Mouse (Mus musculus) limb, embryonic 12.5 days (tissue): ENCODE results near the gene Ptrh2. TPM values are rescaled to one million over a fixed set of nuclear protein-coding genes. Genes with fewer than 3 reads are reported as not detected.
A peak's percentile ranks its signal among the peaks of the same experiment; 100 is the strongest.

Experiments used
- ATAC-seq: fragments of 200-750 bp; cut with Nextera tagmentation; 2 replicates; pipeline ENCODE4 v1.8.0; 2017; ENCODE audit warnings: low read depth, moderate TSS enrichment; ENCODE audit not compliant: insufficient number of reproducible peaks, insufficient read depth, low FRiP score, low TSS enrichment
- H3K27ac ChIP-seq: fragments of 300-500 bp; sonication (generic); 2 replicates; pipeline ENCODE4 v1.5.1; 2016; ENCODE audit warnings: mild to moderate bottlenecking, moderate library complexity
- H3K27me3 ChIP-seq: fragments of 300-500 bp; sonication (generic); 2 replicates; pipeline ENCODE4 v1.6.1; 2016; ENCODE audit warnings: mild to moderate bottlenecking, moderate library complexity
- H3K36me3 ChIP-seq: fragments of 300-500 bp; sonication (generic); 2 replicates; pipeline ENCODE4 v1.6.1; 2016; ENCODE audit warnings: mild to moderate bottlenecking, moderate library complexity
- H3K4me1 ChIP-seq: fragments of 300-500 bp; sonication (generic); replicated peaks from 2 replicates; pipeline ENCODE4 v1.6.1; 2016
- H3K4me2 ChIP-seq: fragments of 300-500 bp; sonication (generic); 2 replicates; pipeline ENCODE4 v1.6.1; 2016; ENCODE audit warnings: mild to moderate bottlenecking, moderate library complexity
- H3K4me3 ChIP-seq: fragments of 300-500 bp; sonication (generic); replicated peaks from 2 replicates; pipeline ENCODE4 v1.5.1; 2016; ENCODE audit warnings: mild to moderate bottlenecking
- H3K9ac ChIP-seq: fragments of 300-500 bp; sonication (generic); replicated peaks from 2 replicates; pipeline ENCODE4 v1.6.1; 2016; ENCODE audit warnings: mild to moderate bottlenecking, moderate library complexity
- H3K9me3 ChIP-seq: fragments of 300-500 bp; sonication (generic); 2 replicates; pipeline ENCODE4 v1.6.1; 2016; ENCODE audit warnings: mild to moderate bottlenecking, moderate library complexity
- WGBS: fragments of 180-500 bp; shearing (Covaris S2); methylation state at CpG from one replicate; pipeline ENCODE4 v1.1.7; 2016; 5-methylcytosine and 5-hydroxymethylcytosine counted together
- polyA plus RNA-seq: library from polyadenylated mRNA; unstranded; fragments of >200 nt; fragmentation: Nextera tagmentation; extraction: Ambion mirVana; gene quantifications from 2 replicates; pipeline ENCODE4 v1.2.1, GENCODE M21; 2016

Gene Ptrh2
- polyA plus RNA-seq, 1 experiment from 2014 or later, result 42.9 TPM

DNA sequence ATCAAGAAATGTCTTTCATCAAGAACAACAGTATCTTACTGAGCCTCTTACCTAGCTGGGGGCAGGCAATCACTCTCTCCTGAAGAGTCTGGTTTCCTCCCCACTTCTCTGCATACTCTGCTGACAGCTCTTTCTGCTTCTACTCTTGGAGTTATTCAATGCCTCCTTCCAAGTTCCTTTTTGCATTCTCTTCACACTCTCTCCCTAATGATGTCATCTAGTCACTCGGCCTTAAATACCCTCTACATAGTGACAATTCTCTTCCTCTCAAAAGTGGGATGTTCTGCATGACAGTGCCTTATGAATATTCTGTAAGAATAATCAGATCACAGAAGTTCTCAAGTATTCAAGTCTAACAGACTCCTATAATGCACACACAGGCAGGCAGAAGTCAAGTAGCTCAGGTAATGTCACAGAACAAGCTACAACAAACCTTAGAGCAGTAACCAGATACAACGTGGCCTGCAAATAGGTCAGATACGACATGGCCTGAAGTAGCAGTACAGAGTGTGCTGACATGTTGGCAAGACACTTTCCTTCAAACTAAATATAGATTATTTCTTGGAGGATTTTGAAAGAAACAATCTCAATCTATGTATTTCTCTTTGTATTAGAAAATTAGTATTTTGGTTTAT is 12.6 kb upstream of the Ptrh2 start:
- H3K9me3 ChIP-seq, result no peaks in the 10 kb centered on the region
- H3K27ac ChIP-seq, result no peak overlapping the region
- no peak for ATAC-seq
- no peak overlapping the region for H3K4me3 ChIP-seq
- H3K9ac ChIP-seq, result no peak overlapping the region
- H3K36me3 ChIP-seq, result no peaks in the 10 kb centered on the region
- WGBS, result 89% methylated on average over 3 of the region's 3 CpGs
- H3K4me1 ChIP-seq, result no peaks in the 10 kb centered on the region
- H3K4me2 ChIP-seq, result no peak overlapping the region
- H3K27me3 ChIP-seq, result no peaks in the 10 kb centered on the region

- no peak overlapping the region for H3K27ac ChIP-seq
- no peak for ATAC-seq
- H3K4me3 ChIP-seq, result no peak overlapping the region
- no peaks in the 10 kb centered on the region for H3K9me3 ChIP-seq
- no peak overlapping the region for H3K4me2 ChIP-seq
- no peaks in the 10 kb centered on the region for H3K27me3 ChIP-seq
- no peak overlapping the region for H3K9ac ChIP-seq
- H3K36me3 ChIP-seq, result no peaks in the 10 kb centered on the region
- 80% methylated on average over 3 of the region's 3 CpGs for WGBS
- no peaks in the 10 kb centered on the region for H3K4me1 ChIP-seq
Observed at GRCm38 (mm10) chr11:86672772-86673171, 11.0 kb upstream of the Ptrh2 start.

- H3K36me3 ChIP-seq, result no peaks in the 10 kb centered on the region
- WGBS, result 94% methylated on average over 4 of the region's 4 CpGs
- H3K27me3 ChIP-seq, result no peaks in the 10 kb centered on the region
- no peak for ATAC-seq
- no peaks in the 10 kb centered on the region for H3K4me1 ChIP-seq
- H3K27ac ChIP-seq, result no peak overlapping the region
- H3K4me2 ChIP-seq, result no peak overlapping the region
- no peaks in the 10 kb centered on the region for H3K9me3 ChIP-seq
- no peak overlapping the region for H3K9ac ChIP-seq
- no peak overlapping the region for H3K4me3 ChIP-seq
Observed at GRCm38 (mm10) chr11:86675520-86675919, 8.3 kb upstream of the Ptrh2 start.

GRCm38 (mm10) chr11:86678957-86679356 is 4.8 kb upstream of the Ptrh2 start:
- WGBS, result 90% methylated on average over 5 of the region's 5 CpGs
- no peak overlapping the region for H3K9ac ChIP-seq
- ATAC-seq, result no peak
- H3K27me3 ChIP-seq, result no peaks in the 10 kb centered on the region
- H3K27ac ChIP-seq, result no peak overlapping the region
- H3K9me3 ChIP-seq, result no peaks in the 10 kb centered on the region
- H3K4me3 ChIP-seq, result no peak overlapping the region
- no peak overlapping the region for H3K4me2 ChIP-seq
- H3K36me3 ChIP-seq, result no peaks in the 10 kb centered on the region
- peaks cover 8% of the 10 kb centered on the region for H3K4me1 ChIP-seq

- 96% methylated on average over 3 of the region's 3 CpGs for WGBS
- H3K27ac ChIP-seq, result no peak overlapping the region
Observed at GRCm38 (mm10) chr11:86680729-86681128, 3.1 kb upstream of the Ptrh2 start.

DNA sequence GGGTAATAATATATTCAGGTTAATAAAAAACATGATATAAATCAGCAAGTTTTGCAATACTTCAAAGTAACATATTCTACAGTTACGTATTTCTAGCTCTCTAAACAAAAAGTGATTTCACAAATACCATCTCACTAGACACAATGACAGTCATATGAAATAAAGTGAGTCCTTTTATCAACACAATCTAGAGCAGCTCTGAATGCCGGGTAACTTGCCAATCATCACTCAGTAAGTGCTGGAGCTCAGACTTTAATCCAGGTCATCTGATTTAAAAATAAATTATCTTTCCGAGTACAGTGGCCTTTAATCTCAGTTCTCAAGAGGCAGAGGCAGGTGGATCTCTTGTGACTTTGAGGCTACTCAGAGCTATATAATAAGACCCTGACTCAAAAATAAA is 2.4 kb upstream of the Ptrh2 start:
- no peaks in the 10 kb centered on the region for H3K9me3 ChIP-seq
- H3K4me2 ChIP-seq, result no peak overlapping the region
- H3K36me3 ChIP-seq, result peaks cover 4% of the 10 kb centered on the region
- no peak overlapping the region for H3K27ac ChIP-seq
- WGBS, result 91% methylated on average over 3 of the region's 3 CpGs
- no peak for ATAC-seq
- no peak overlapping the region for H3K4me3 ChIP-seq
- H3K4me1 ChIP-seq, result peaks cover 21% of the 10 kb centered on the region
- no peak overlapping the region for H3K9ac ChIP-seq
- no peaks in the 10 kb centered on the region for H3K27me3 ChIP-seq

More at GRCm38 (mm10) chr11:86680729-86681128, 3.1 kb upstream of the Ptrh2 start:
- H3K4me3 ChIP-seq, result no peak overlapping the region
- no peaks in the 10 kb centered on the region for H3K27me3 ChIP-seq
- H3K4me2 ChIP-seq, result no peak overlapping the region
- H3K9me3 ChIP-seq, result no peaks in the 10 kb centered on the region
- no peak for ATAC-seq
- H3K36me3 ChIP-seq, result peaks cover under 1% of the 10 kb centered on the region
- H3K4me1 ChIP-seq, result peaks cover 19% of the 10 kb centered on the region
- H3K9ac ChIP-seq, result no peak overlapping the region

DNA sequence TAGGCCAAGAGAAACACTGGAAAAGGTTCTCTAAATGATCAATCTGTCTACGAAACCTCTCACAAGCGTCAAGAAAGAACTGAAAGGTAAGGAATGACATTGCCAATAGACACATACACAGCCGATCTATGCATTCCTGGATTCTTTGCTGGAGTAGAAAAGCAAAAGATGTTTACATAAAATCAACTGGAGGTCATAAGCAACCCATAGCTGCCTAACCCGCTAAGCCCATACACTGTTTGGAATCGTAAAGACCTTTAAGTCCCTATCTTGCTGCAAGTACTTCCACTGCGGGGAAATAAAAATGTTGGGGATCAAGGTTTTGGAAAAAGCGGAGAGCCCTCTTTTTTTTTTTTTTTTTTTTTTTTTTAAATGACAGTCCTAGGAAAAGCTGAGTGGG is 924 bp upstream of the Ptrh2 start:
- peaks cover 21% of the 10 kb centered on the region for H3K4me1 ChIP-seq
- peak overlapping the region; percentile 79 for H3K4me3 ChIP-seq
- peak overlapping the region; percentile 91; the same call in 1 of the 2 replicates for H3K27ac ChIP-seq
- H3K9ac ChIP-seq, result peak overlapping the region; percentile 83
- H3K36me3 ChIP-seq, result peaks cover 13% of the 10 kb centered on the region
- H3K9me3 ChIP-seq, result no peaks in the 10 kb centered on the region
- ATAC-seq, result no peak
- no peaks in the 10 kb centered on the region for H3K27me3 ChIP-seq
- H3K4me2 ChIP-seq, result peak overlapping the region; percentile 75
- 36% methylated on average over 7 of the region's 7 CpGs for WGBS

GRCm38 (mm10) chr11:86684126-86685012 is 584 bp downstream of the Ptrh2 start:
- Histone ChIP-seq H3K9me3 (no peaks in the 10 kb centered on the region), H3K36me3 (peaks cover 27% of the 10 kb centered on the region), H3K27me3 (no peaks in the 10 kb centered on the region), H3K9ac (peak overlapping the region; percentile 83), H3K27ac (peak overlapping the region; percentile 91), H3K4me2 (peak overlapping the region; percentile 75), H3K4me3 (peak overlapping the region; percentile 79), H3K4me1 (peaks cover 21% of the 10 kb centered on the region)
- 7% methylated on average over 20 of the region's 20 CpGs for WGBS
- no peak for ATAC-seq

DNA sequence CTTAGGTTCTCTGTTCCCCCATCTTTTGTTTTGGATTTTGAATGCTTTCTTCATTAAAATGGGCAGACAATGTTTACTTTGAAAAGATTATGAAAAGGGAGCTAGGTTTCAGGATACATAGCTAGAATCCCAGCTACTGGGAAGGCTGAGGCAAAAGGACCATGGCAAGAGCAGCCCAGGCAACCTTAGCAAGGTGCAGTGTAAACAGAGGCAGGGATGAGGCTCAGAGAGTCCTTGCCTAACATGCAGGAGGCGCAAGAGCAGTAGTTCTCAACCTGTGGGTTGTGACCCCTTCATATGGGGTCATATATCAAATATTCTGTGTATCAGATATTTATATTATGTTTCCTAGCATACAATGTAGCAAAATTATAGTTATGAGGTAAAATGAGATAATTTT is 1.6 kb downstream of the Ptrh2 start:
- 100% methylated on average over 1 of the region's 1 CpGs for WGBS
- Histone ChIP-seq H3K4me1 (peaks cover 21% of the 10 kb centered on the region), H3K4me2 (peak overlapping the region; percentile 75), H3K36me3 (peaks cover 37% of the 10 kb centered on the region), H3K4me3 (peak overlapping the region; percentile 79), H3K9me3 (no peaks in the 10 kb centered on the region), H3K27ac (no peak overlapping the region), H3K27me3 (no peaks in the 10 kb centered on the region), H3K9ac (no peak overlapping the region)
- ATAC-seq, result no peak

- 88% methylated on average over 3 of the region's 3 CpGs for WGBS
- peaks cover 4% of the 10 kb centered on the region for H3K4me1 ChIP-seq
Observed at GRCm38 (mm10) chr11:86690383-86690782, 6.6 kb downstream of the Ptrh2 start.

GRCm38 (mm10) chr11:86691482-86691881 is 7.7 kb downstream of the Ptrh2 start:
- no peak overlapping the region for H3K4me2 ChIP-seq
- H3K4me3 ChIP-seq, result no peak overlapping the region
- no peaks in the 10 kb centered on the region for H3K27me3 ChIP-seq
- no peak overlapping the region; the same call in 1 of the 2 replicates for H3K27ac ChIP-seq
- no peak overlapping the region for H3K9ac ChIP-seq
- whole genome bisulfite sequencing, result 94% methylated on average over 3 of the region's 3 CpGs
- H3K36me3 ChIP-seq, result peaks cover 89% of the 10 kb centered on the region
- no peaks in the 10 kb centered on the region for H3K9me3 ChIP-seq
- no peak for ATAC-seq
- no peaks in the 10 kb centered on the region for H3K4me1 ChIP-seq

More at GRCm38 (mm10) chr11:86690383-86690782, 6.6 kb downstream of the Ptrh2 start:
- Histone ChIP-seq H3K9me3 (no peaks in the 10 kb centered on the region), H3K27ac (no peak overlapping the region), H3K27me3 (no peaks in the 10 kb centered on the region), H3K36me3 (peaks cover 85% of the 10 kb centered on the region), H3K9ac (no peak overlapping the region), H3K4me2 (no peak overlapping the region), H3K4me3 (no peak overlapping the region)
- ATAC-seq, result no peak
